Mouse (Mus musculus) natural killer cell, adult 2 months (primary cell): ENCODE data around the gene Prlhr.

Experiments
- DNase-seq, 2 experiments: peaks; one replicate each; pipeline ENCODE4 v3.0.0; 2022; ENCODE audit warnings: low spot score in 2 of 2

Prlhr gene

GRCm38 (mm10) chr19:60432347-60433129 lies 35.6 kb downstream of the Prlhr start:
- no peak for DNase-seq

- no peak for DNase-seq
These were observed 50.5 kb downstream of the Prlhr start for GRCm38 (mm10) chr19:60417611-60418010.
